Comparison of ENCODE assay signal across 23 mouse cellular contexts in the genomic region with DNA sequence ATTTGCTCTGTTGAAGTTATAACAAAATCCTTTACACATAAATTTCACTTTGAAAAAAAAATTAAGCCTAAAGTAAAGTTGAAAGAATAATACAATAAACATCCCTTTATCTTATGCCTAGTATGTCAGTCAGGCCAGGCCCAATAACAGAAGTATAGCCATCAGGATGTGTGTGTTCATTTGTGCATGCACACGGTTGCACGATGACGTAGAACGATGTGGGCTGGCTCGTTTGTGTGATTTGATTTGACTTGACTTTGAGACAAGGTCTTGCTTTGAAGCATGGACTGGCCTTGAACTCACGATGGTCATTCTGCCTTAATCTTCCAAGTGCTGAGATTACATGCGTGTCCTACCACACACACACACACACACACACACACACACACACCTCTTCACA. TPM values are rescaled to one million over a fixed set of nuclear protein-coding genes. Genes with fewer than 3 reads are reported as not detected.
"Had no signal": no experiment of that assay in that cellular context is flagged by ENCODE, and none has a peak within 500 bp of the region (broad histone marks: within the 10 kb centered on the region; RNA-seq: fewer than 3 reads in every experiment).

No protein-coding gene starts in this region.

- DNase-seq: liver, embryonic 13.5 days; liver, postnatal 0 days; lung, adult 2 months; lung, postnatal 4 days; midbrain, embryonic 14.5 days; right cerebral cortex, postnatal 14 days; thymus, adult 18-20 months; thymus, postnatal 14 days; thymus, postnatal 36 days had no signal

- H3K9ac ChIP-seq: liver, embryonic 13.5 days; liver, embryonic 15.5 days; liver, postnatal 0 days; lung, embryonic 15.5 days; midbrain, embryonic 12.5 days; neural tube, embryonic 13.5 days; neural tube, embryonic 15.5 days had no signal

- H3K4me2 ChIP-seq: liver, embryonic 11.5 days; liver, embryonic 13.5 days; liver, embryonic 15.5 days; lung, embryonic 15.5 days; midbrain, embryonic 12.5 days; neural tube, embryonic 13.5 days; neural tube, embryonic 15.5 days had no signal

- H3K27ac ChIP-seq: liver, embryonic 13.5 days; liver, embryonic 15.5 days; lung, embryonic 15.5 days; midbrain, embryonic 12.5 days; neural tube, embryonic 13.5 days; neural tube, embryonic 15.5 days had no signal

- H3K4me1 ChIP-seq: liver, embryonic 13.5 days; liver, embryonic 15.5 days; lung, embryonic 15.5 days; midbrain, embryonic 12.5 days; neural tube, embryonic 13.5 days; neural tube, embryonic 15.5 days had no signal

- H3K4me3 ChIP-seq: liver, embryonic 13.5 days; liver, embryonic 15.5 days; lung, embryonic 15.5 days; megakaryocyte, embryonic 14.5 days; midbrain, embryonic 12.5 days; myocyte; neural tube, embryonic 13.5 days; neural tube, embryonic 15.5 days had no signal

- H3K27me3 ChIP-seq: liver, embryonic 13.5 days; liver, embryonic 15.5 days; lung, embryonic 15.5 days; midbrain, embryonic 12.5 days; neural tube, embryonic 13.5 days; neural tube, embryonic 15.5 days had no signal

- H3K36me3 ChIP-seq: liver, embryonic 13.5 days; liver, embryonic 15.5 days; lung, embryonic 15.5 days; midbrain, embryonic 12.5 days; neural tube, embryonic 13.5 days; neural tube, embryonic 15.5 days had no signal

- ATAC-seq: liver, postnatal 0 days; lung, postnatal 0 days; midbrain, embryonic 16.5 days had no signal

- H3K9me3 ChIP-seq: liver, embryonic 13.5 days; liver, embryonic 15.5 days; lung, embryonic 15.5 days; midbrain, embryonic 12.5 days; neural tube, embryonic 13.5 days; neural tube, embryonic 15.5 days had no signal

RNA-seq across cellular contexts. Expression of a gene that starts 16.7 kb away (rescaled TPM):
- total RNA-seq: megakaryocyte progenitor cell, adult 5-6 weeks had no signal
- polyA plus RNA-seq: liver, embryonic 11.5 days; liver, embryonic 13.5 days; lung, postnatal 0 days; midbrain, embryonic 12.5 days; midbrain, embryonic 14.5 days; midbrain, embryonic 16.5 days; myocyte; neural tube, embryonic 11.5 days; neural tube, embryonic 13.5 days; neural tube, embryonic 15.5 days; stomach, embryonic 14.5 days; stomach, embryonic 16.5 days had no signal
